Mouse (Mus musculus) kidney, adult 11 months (tissue): Measurements from ENCODE around the gene Fam76a.

Experiments
- DNase-seq: peaks from one replicate; pipeline ENCODE4 v3.0.0; 2022

Gene Fam76a

DNA sequence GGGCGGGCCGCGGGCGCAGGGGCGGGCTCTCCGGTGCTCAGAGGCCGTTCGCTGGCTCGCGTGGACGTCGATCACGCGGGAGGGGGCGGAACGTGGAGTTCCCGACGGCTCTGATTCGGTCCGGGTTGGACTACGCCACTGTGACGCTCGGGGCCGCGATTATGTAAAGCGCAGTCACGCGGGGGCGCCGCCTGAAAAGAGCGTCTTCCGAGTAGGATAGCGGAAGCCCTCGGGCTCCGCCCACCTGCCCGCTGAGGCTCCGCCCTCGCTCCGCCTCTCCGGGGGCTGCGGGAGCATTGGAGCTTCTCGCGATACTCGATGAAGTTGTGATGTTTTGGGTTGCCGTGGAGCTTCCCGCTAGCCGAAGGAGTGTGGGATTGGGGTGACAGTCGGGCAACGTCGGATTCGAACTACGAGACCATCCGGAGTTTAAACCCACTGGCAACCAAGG is at the start of gene Fam76a:
TSS of gene Fam76a (minus strand) at position 1 of the 451 bp plus-strand sequence.
- DNase-seq, result peak; percentile 100

DNA sequence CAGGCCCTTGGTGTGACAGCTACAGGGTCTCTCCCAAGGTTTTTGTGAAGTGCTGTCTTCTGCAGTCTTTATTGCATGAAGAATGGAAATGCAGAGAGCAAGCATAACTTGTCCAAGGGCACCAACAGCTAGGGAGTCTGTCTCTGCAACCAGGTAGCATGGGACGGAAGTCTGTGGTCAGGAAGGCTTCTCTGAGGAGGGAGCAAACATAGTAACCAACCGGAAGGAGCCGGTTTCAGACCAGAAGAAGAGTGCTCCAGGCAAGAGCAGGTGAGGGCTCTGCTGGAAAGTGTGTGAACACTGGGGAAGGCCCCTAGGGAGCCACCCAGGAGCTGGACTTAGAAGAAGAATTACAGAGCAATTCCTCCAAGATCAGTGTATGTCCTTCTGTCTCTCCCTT is 49.7 kb upstream of the Fam76a start:
- no peak for DNase-seq

DNA sequence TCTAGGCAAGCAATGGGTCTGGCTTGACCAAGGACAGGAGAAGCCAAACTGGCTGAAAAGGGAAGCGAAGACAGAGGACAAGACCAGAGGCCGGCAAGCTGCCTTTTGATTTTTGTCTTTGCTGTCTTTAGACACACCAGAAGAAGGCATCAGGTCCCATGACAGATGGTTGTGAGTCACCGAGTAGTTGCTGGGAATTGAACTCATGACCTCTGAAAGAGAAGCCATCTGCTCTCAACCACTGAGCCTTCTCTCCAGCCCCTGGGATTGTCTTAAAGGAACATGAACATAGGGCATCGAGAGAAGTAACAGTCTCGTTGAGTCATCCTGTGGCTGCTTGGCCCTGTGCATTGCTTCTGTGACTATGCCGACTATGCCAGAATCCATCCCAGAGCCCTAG is 49.2 kb upstream of the Fam76a start:
- DNase-seq, result no peak

DNA sequence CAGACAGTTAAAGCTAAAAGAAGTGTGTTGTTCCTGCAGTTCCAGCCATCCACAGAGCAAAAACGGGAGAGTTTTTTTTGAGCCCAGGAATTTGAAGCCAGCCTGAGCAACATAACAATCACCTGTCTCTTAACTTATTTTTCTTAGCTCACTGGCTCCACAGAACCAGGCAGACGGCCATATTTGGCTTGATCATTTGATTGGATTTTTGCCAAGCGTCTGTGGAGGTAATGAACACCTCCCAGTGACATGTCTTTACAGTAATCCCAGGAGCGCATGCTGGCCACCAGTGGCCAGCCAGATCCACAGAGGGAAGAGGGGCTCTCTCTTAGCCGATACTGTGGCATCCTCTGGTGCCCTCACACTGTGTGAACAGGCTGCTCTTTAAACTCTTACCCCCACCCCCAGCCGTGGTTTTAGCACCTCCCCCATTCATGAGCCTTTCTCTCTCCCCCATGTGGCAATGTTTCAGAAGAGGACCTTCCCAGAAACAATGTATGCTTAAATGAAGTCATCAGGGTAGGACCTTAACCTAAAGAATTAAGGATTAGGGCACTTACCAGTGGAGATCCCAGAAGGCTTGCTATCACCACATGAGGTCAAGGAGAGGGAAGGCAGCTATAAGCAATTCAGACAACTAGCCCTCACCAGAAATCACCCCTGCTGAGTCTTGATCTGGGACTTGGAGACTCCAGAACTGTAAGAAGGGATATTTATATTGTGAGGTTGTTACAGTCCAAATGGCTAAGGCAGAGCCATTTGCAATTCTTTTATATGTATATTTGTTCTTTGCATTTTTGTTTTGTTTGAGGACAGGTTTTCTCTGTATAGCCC is 46.0 kb upstream of the Fam76a start:
- DNase-seq, result no peak

GRCm38 (mm10) chr4:132964473-132964872 is 42.1 kb upstream of the Fam76a start:
- no peak for DNase-seq

GRCm38 (mm10) chr4:132964064-132964463 is 41.7 kb upstream of the Fam76a start:
- no peak for DNase-seq

DNA sequence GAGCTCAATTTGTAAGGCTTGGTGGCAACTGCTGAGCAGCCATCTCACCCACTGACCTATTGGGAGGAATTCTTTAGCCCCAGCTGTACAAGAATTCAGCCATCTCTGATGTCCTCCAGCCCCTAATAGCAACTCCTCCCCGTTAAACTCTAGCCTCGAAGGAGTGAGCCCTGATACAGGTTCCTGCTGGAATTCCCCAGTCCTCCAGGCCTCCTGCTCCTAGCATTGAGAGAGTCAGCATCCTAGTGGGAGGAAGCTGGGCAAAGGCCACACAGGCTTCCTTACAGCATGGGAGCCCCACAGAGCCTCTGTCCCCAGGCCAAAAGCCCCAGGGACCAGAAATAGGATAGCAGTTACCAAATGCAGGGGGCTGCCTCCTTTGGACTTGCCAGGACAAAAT is 41.1 kb upstream of the Fam76a start:
- no peak for DNase-seq

DNA sequence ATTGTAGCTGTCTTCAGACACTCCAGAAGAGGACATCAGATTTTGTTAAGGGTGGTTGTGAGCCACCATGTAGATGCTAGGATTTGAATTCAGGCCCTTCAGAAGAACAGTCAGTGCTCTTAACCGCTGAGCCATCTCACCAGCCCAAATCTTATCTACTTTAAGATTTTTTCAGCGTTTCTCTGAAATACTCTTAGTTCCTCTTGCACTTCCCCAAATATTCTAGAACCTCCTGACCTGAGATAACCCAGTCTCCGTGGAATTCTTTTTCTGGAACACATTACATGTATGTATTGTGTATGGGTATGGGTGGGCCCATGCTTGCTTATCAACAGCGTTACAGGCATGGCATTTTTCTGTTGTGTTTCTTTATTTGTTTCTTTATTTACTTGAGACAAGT is 40.3 kb upstream of the Fam76a start:
- DNase-seq, result no peak

GRCm38 (mm10) chr4:132961866-132962265 is 39.5 kb upstream of the Fam76a start:
- no peak for DNase-seq

- no peak for DNase-seq
Measured at GRCm38 (mm10) chr4:132960864-132961639, 38.7 kb upstream of the Fam76a start.

DNA sequence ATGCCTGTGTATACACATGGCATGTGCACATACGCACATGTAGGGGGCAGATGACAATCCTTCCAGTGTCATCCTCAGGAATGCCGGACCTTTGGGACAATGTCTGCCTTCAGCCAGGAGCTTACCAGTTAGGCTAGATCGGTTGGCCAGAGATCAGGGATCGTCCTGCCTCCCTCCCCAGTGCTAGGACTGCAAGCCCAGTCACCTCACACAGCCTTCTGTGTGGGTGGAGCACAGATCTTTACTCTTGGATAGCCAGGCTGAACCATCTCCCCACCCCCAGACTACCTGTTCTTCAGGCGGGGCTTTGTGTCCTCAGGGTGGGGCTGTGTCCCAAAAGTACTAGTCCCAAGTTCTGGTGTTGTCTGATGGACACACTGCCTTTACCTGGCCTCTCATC is 38.0 kb upstream of the Fam76a start:
- DNase-seq, result no peak

DNA sequence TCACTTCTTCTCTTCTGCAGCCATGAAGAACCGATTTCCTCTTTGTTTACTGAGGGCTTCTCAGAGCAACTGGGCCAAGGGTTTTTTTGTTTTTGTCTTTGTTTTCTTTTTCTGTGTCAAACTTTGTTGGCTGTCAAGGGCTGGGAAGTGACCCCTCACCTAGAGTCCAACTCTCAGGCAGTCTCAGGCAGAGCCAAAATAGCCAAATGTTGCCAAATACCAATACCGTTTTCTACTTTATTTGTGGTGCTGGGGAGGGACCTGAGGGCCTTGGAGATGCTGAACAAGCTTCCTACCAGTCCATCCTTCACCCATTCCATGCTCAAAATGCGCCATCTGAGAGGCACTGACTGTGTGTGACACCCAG is 37.3 kb upstream of the Fam76a start:
- no peak for DNase-seq

DNA sequence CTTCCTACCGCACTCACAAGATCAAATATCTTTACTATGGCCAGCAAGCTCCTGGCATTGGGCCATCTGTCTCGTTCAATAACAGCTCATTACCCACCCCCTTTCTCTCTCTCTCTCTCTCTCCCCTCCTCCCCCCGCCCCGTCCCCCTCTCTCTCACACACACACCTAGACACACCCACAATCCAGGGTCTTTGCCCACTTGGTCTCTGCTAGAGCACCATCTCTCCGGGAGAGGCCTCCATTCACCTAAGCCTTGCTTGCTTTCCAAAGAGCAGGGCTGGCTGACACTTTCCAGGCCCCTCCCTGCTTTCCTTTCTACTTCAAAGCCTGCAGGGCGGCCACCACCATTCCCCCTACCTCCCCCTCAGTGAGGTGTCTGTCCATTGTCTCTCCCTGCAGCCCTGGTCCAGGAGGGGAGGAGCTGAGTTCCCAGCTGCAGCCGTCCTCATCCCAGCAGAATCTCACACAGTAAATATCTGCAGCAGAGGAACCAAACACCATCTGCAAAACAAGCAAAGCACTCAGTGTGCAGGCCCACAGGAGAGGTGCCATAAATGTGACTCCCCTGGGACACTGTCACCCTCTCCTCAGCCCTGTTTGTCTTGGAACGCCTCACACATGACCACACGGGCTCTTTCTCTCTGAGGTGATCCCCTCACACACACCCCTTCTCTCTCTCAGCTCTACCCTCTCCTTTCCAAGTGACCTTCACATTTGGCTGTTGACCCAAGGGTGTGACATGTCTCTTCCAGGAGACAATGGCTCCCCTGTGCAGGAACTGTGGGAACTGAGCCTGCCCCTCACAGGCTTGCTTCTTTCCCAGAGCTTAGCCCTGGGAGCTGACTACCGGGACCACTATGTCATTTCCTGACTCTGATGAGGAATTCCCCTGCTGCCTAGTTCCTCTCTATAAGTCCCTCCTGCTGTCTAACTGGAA is 36.7 kb upstream of the Fam76a start:
- no peak for DNase-seq

DNA sequence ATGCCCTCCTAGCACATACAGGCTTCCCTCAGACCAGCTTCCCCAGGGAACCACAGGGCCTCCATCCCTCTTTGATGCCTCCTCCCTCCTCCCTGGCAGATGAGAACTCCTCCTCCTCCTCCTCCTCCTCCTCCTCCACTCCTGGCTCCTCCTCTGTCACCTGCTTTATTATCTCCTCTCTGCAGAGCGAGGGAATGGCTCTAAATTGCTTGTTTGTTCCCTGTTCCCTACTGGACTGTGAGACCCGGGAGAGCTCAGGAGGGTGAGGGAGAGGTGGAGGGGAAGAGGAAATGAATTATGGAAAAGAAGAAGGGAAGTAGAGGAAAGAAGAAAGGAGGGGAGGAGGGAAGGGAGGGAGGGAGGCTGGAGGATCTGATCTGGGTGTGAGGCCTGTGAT is 33.0 kb upstream of the Fam76a start:
- DNase-seq, result no peak

- no peak for DNase-seq
Measured at GRCm38 (mm10) chr4:132954530-132955394, 32.4 kb upstream of the Fam76a start.

- no peak for DNase-seq
Measured at GRCm38 (mm10) chr4:132950999-132951398, 28.6 kb upstream of the Fam76a start.

DNA sequence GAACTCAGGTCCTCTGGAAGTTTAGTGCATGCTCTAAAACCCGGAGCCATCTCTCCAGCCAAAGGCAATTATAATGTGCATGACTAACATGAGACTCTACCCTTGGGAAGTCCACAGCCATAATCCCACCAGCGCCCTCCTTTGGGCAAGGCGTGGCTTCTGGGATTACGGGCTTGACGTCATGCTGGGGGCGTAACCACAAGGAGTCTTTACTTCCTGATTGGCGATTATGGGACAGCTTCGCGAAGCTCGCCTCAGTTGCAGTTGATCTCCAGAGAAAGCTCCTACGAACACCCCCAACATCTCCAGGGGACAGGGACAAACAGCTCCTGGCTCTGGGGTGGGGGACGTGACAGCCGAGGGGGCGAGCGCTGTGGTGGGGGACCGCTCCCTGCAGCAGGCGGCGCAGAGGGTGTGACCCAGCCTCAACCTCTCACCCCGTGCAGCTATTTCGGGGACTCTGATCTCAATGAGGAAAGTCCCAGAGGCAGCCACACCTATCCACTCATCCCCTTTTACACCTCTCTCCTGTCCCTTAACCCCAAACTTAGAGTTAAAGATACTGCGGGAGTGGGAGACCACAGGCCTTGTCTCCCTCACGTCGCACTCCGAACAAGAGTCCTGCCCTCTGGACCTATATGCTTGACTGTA is 27.6 kb upstream of the Fam76a start:
- DNase-seq, result no peak

DNA sequence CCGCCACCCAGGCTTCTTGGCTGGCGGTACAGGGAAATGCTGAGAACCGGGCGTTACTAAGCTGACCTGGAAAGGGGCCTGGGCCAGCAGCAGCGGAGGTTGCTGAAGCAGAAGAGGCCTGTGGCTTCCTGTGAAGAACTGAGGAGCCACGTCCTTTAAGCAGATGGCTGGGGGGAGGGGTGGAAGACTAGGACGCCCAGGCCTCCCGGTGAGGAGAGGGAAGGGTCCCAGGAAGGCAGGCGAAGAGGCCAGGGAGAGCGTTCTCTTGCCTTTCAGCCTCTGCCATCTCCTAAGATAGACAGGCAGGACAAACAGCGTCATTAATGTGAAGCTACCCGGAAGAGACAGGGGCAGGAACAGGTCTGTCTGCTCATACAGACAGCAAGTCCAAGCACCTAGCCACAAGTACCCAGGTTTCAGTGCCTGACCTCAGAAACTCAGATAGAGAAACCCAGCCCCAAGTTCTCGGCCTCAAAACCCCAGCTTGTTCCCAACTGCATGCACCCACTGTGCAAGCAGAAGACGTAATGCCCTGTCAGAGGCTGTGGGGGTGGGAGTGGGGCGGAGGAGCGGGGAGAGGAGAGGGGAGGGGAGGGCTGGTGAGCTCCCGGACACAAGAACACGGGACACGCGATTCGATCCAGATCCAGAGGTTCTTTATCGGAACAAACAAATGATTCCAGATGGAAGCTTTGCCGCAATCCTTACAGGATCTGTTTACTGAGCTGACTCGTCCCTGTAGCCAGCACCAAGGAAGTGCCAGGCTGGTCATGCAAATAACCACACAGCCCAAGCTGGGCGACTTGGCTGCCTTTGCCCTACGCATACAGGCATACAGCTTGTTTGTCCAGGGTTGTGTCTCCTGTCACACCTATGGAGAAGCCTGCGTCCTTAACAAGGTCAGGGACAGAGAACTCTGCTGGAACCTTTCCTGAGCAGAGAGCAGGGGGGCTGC is 24.0 kb upstream of the Fam76a start:
- DNase-seq, result peak; percentile 31

GRCm38 (mm10) chr4:132945261-132946046 is 23.1 kb upstream of the Fam76a start:
- DNase-seq, result peak; percentile 74
